ENCODE assay signal across 13 mouse cellular contexts in genomic region chr14:14686101-14686551, GRCm38 (mm10). TPM values are rescaled to one million over a fixed set of nuclear protein-coding genes. Genes with fewer than 3 reads are reported as not detected.
DNase-seq lines count a peak whose midpoint lies in the region; ATAC-seq and TF ChIP-seq lines count a peak whose summit lies in the region.
"Had no signal": no experiment of that assay in that cellular context is flagged by ENCODE, and none has a peak within 500 bp of the region (broad histone marks: within the 10 kb centered on the region; RNA-seq: fewer than 3 reads in every experiment).

No protein-coding gene starts in this region.

- no peak overlapping the region for H3K27ac ChIP-seq in kidney, embryonic 15.5 days
- no peak overlapping the region for H3K27ac ChIP-seq in stomach, postnatal 0 days (replicated peaks)
- H3K27ac ChIP-seq: embryonic facial prominence, embryonic 15.5 days; heart, embryonic 13.5 days; neural tube, embryonic 12.5 days had no signal

- H3K36me3 ChIP-seq in kidney, embryonic 15.5 days = no peaks in the 10 kb centered on the region
- no peaks in the 10 kb centered on the region for H3K36me3 ChIP-seq in stomach, postnatal 0 days (ENCODE audit: control insufficient read depth, insufficient read depth, low read length)
- H3K36me3 ChIP-seq: embryonic facial prominence, embryonic 15.5 days; G1E; heart, embryonic 13.5 days; neural tube, embryonic 12.5 days had no signal

- no peaks in the 10 kb centered on the region for H3K27me3 ChIP-seq in kidney, embryonic 15.5 days
- no peaks in the 10 kb centered on the region for H3K27me3 ChIP-seq in stomach, postnatal 0 days (ENCODE audit: control insufficient read depth, insufficient read depth, low read length)
- H3K27me3 ChIP-seq: embryonic facial prominence, embryonic 15.5 days; heart, embryonic 13.5 days; neural tube, embryonic 12.5 days had no signal

- 55% methylated on average over 7 of the region's 7 CpGs for WGBS in kidney, embryonic 15.5 days
- 55% methylated on average over 7 of the region's 7 CpGs for WGBS in stomach, postnatal 0 days

- no peak overlapping the region for H3K4me3 ChIP-seq in kidney, embryonic 15.5 days (replicated peaks)
- no peak overlapping the region for H3K4me3 ChIP-seq in stomach, postnatal 0 days (ENCODE audit: low read depth, low read length)
- H3K4me3 ChIP-seq: embryonic facial prominence, embryonic 15.5 days; heart, embryonic 13.5 days; neural tube, embryonic 12.5 days had no signal

- no peak overlapping the region for H3K4me2 ChIP-seq in kidney, embryonic 15.5 days
- H3K4me2 ChIP-seq in stomach, postnatal 0 days (replicated peaks; ENCODE audit: low read depth) = no peak overlapping the region
- H3K4me2 ChIP-seq: embryonic facial prominence, embryonic 15.5 days; heart, embryonic 13.5 days; neural tube, embryonic 12.5 days had no signal

- H3K9ac ChIP-seq in kidney, embryonic 15.5 days = no peak overlapping the region
- H3K9ac ChIP-seq in stomach, postnatal 0 days (ENCODE audit: low read length) = no peak overlapping the region
- H3K9ac ChIP-seq: embryonic facial prominence, embryonic 15.5 days; heart, embryonic 13.5 days; neural tube, embryonic 12.5 days had no signal

- H3K4me1 ChIP-seq in kidney, embryonic 15.5 days = no peaks in the 10 kb centered on the region
- H3K4me1 ChIP-seq in stomach, postnatal 0 days (replicated peaks; ENCODE audit: control insufficient read depth, insufficient read depth) = no peaks in the 10 kb centered on the region
- H3K4me1 ChIP-seq: embryonic facial prominence, embryonic 15.5 days; heart, embryonic 13.5 days; neural tube, embryonic 12.5 days had no signal

- DNase-seq in kidney, postnatal 10 days = peak; percentile 5
- peak; percentile 65 for DNase-seq in NIH3T3 (ENCODE audit: low read depth)
- DNase-seq in cerebellum, adult 18-20 months = peak; percentile 40 to 47
- DNase-seq in lung, postnatal 36 days = peak; percentile 30
- no peak for DNase-seq in frontal cortex, postnatal 25 days (ENCODE audit: low spot score in 2 of 2)
- no peak for DNase-seq in stomach, postnatal 0 days (ENCODE audit: low spot score)
- DNase-seq: adrenal gland, postnatal 14 days; thymus, postnatal 4 days had no signal

- H3K9me3 ChIP-seq in kidney, embryonic 15.5 days (replicated peaks) = no peaks in the 10 kb centered on the region
- H3K9me3 ChIP-seq in stomach, postnatal 0 days (ENCODE audit: control insufficient read depth, low read length) = no peaks in the 10 kb centered on the region
- H3K9me3 ChIP-seq: embryonic facial prominence, embryonic 15.5 days; G1E; heart, embryonic 13.5 days; neural tube, embryonic 12.5 days had no signal

- no peak for TF ChIP-seq CTCF in stomach, postnatal 0 days (IDR thresholded peaks at IDR 0.05; ENCODE audit: low read depth)

- no peak for ATAC-seq in kidney, embryonic 15.5 days (replicated peaks; ENCODE audit: low FRiP score)
- ATAC-seq in stomach, postnatal 0 days (ENCODE audit: low FRiP score, low TSS enrichment) = no peak

- TF ChIP-seq EP300 in stomach, postnatal 0 days (optimal IDR thresholded peaks at IDR 0.05) = no peak

RNA-seq across cellular contexts. Expression of gene Slc4a7, which starts 16.0 kb away (rescaled TPM):
- polyA plus RNA-seq in kidney, embryonic 15.5 days (2015; fragmentation: Nextera tagmentation; extraction: Ambion mirVana) = 17.8 and 18.2 TPM in 2 replicates
- polyA plus RNA-seq in stomach, postnatal 0 days (2015; fragmentation: Nextera tagmentation; extraction: Ambion mirVana) = 7.3 and 7.7 TPM in 2 replicates

Comparison
In these comparisons a context has a peak if more than half of its experiments do, and no peak if none do; other contexts are left out.
1. DNase-seq: peak in kidney, postnatal 10 days (single experiment), NIH3T3 (single experiment), cerebellum, adult 18-20 months (2 of 2) and lung, postnatal 36 days (single experiment); none in frontal cortex, postnatal 25 days (0 of 2) and stomach, postnatal 0 days (single experiment).